Mouse (Mus musculus) left cerebral cortex, adult 2 months (tissue): ENCODE data around the gene Gpr137. TPM values are rescaled to one million over a fixed set of nuclear protein-coding genes. Genes with fewer than 3 reads are reported as not detected.

Experiments used
- DNase-seq, 2 experiments: peaks; one replicate each; pipeline ENCODE4 v3.0.0; 2021 to 2022; ENCODE audit warnings: low spot score in 2 of 2, mixed read lengths in 1 of 2; ENCODE audit errors: extremely low spot score in 1 of 2
- H3K27ac ChIP-seq: fragments of 200-600 bp; 2 replicates; pipeline ENCODE4 v1.8.1; 2022
- H3K4me3 ChIP-seq: fragments of 200-600 bp; 2 replicates; pipeline ENCODE4 v1.8.1; 2022
- CTCF ChIP-seq: fragments of 200-600 bp; IDR thresholded peaks from 2 replicates; pipeline ENCODE4 v1.8.1; 2022; ENCODE audit warnings: antibody characterized with exemption, mild to moderate bottlenecking, moderate library complexity
- intact Hi-C: fragments of 180-260 bp; cut with DNase I; formaldehyde crosslinking; loops from one replicate; pipeline ENCODE4 v1.15.1; 2025
- total RNA-seq, 2 experiments: library from RNA; stranded (reverse); gene quantifications; 2 replicates each; pipeline ENCODE4 v1.2.3; 2021

Gene Gpr137
- total RNA-seq, 2 experiments from 2014 or later = 97.3 to 104 TPM

GRCm38 (mm10) chr19:6937541-6938465 is 4.5 kb downstream of the Gpr137 start:
- no peak for DNase-seq
- Histone ChIP-seq H3K27ac (no peak overlapping the region), H3K4me3 (no peak overlapping the region)
- TF ChIP-seq CTCF = no peak
- intact Hi-C loops = no loop called here

GRCm38 (mm10) chr19:6936299-6936698 is 6.0 kb downstream of the Gpr137 start:
- no peak overlapping the region for H3K4me3 ChIP-seq
- intact Hi-C loops = no loop called here
- DNase-seq = no peak

GRCm38 (mm10) chr19:6934195-6934977 is 7.9 kb downstream of the Gpr137 start, which contains the start of gene Kcnk4:
Kcnk4 (minus strand) TSS chr19:6934515.
- TF ChIP-seq CTCF = no peak
- peak within 1 kb of the TSS; percentile 91 for H3K27ac ChIP-seq
- H3K4me3 ChIP-seq = peak within 1 kb of the TSS; percentile 54
- DNase-seq = no peak
- intact Hi-C loops = no loop called here

More at GRCm38 (mm10) chr19:6936299-6936698, 6.0 kb downstream of the Gpr137 start:
- H3K27ac ChIP-seq = no peak overlapping the region
- peak; percentile 57 for TF ChIP-seq CTCF

GRCm38 (mm10) chr19:6933436-6934194 is 8.7 kb downstream of the Gpr137 start:
- intact Hi-C loops = no loop called here
- peak; percentile 57 to 67 for DNase-seq
- no peak for TF ChIP-seq CTCF
- peak overlapping the region; percentile 54 for H3K4me3 ChIP-seq
- H3K27ac ChIP-seq = peak overlapping the region; percentile 91

- TF ChIP-seq CTCF = no peak
- intact Hi-C loops = no loop called here
- Histone ChIP-seq H3K4me3 (peak overlapping the region; percentile 54), H3K27ac (peak overlapping the region; percentile 91)
- no peak for DNase-seq
Observed at GRCm38 (mm10) chr19:6933102-6933435, 9.2 kb downstream of the Gpr137 start.

GRCm38 (mm10) chr19:6932018-6932417 is 10.3 kb downstream of the Gpr137 start:
- peak overlapping the region; percentile 54 for H3K4me3 ChIP-seq
- intact Hi-C loops = no loop called here
- peak overlapping the region; percentile 91 for H3K27ac ChIP-seq
- no peak for TF ChIP-seq CTCF
- DNase-seq = no peak

- intact Hi-C loops = no loop called here
Observed at GRCm38 (mm10) chr19:6931002-6931401, 11.3 kb downstream of the Gpr137 start.

GRCm38 (mm10) chr19:6928080-6928479 is 14.2 kb downstream of the Gpr137 start:
- H3K4me3 ChIP-seq = no peak overlapping the region
- no peak for TF ChIP-seq CTCF
- DNase-seq = no peak
- no peak overlapping the region for H3K27ac ChIP-seq
- intact Hi-C loops = no loop called here

More at GRCm38 (mm10) chr19:6931002-6931401, 11.3 kb downstream of the Gpr137 start:
- H3K4me3 ChIP-seq = no peak overlapping the region
- DNase-seq = no peak
- no peak for TF ChIP-seq CTCF
- no peak overlapping the region for H3K27ac ChIP-seq

- DNase-seq = no peak
- no peak overlapping the region for H3K4me3 ChIP-seq
- intact Hi-C loops = no loop called here
- H3K27ac ChIP-seq = no peak overlapping the region
- no peak for TF ChIP-seq CTCF
Observed at GRCm38 (mm10) chr19:6926559-6927255, 15.6 kb downstream of the Gpr137 start.

GRCm38 (mm10) chr19:6925611-6926329 is 16.5 kb downstream of the Gpr137 start:
- no peak for TF ChIP-seq CTCF
- Histone ChIP-seq H3K4me3 (no peak overlapping the region), H3K27ac (no peak overlapping the region)
- DNase-seq = no peak
- intact Hi-C loops = no loop called here

GRCm38 (mm10) chr19:6925307-6925573 is 17.0 kb downstream of the Gpr137 start, which contains the start of gene Catsperz:
Catsperz (minus strand) TSS chr19:6925380.
- DNase-seq = no peak
- intact Hi-C loops = no loop called here
- no peak within 1 kb of the TSS for H3K4me3 ChIP-seq
- no peak for TF ChIP-seq CTCF
- no peak within 1 kb of the TSS for H3K27ac ChIP-seq
